Mouse (Mus musculus): ENCODE data around the gene Gimap1. TPM values are rescaled to one million over a fixed set of nuclear protein-coding genes. Genes with fewer than 3 reads are reported as not detected.

Gene Gimap1
- 200 TPM for polyA plus RNA-seq (2015; fragmentation: Illumina TruSeq; extraction: RNeasy Lipid Tissue Mini Kit (QIAGEN cat#74804); ENCODE audit: insufficient read depth, low replicate concordance)

DNA sequence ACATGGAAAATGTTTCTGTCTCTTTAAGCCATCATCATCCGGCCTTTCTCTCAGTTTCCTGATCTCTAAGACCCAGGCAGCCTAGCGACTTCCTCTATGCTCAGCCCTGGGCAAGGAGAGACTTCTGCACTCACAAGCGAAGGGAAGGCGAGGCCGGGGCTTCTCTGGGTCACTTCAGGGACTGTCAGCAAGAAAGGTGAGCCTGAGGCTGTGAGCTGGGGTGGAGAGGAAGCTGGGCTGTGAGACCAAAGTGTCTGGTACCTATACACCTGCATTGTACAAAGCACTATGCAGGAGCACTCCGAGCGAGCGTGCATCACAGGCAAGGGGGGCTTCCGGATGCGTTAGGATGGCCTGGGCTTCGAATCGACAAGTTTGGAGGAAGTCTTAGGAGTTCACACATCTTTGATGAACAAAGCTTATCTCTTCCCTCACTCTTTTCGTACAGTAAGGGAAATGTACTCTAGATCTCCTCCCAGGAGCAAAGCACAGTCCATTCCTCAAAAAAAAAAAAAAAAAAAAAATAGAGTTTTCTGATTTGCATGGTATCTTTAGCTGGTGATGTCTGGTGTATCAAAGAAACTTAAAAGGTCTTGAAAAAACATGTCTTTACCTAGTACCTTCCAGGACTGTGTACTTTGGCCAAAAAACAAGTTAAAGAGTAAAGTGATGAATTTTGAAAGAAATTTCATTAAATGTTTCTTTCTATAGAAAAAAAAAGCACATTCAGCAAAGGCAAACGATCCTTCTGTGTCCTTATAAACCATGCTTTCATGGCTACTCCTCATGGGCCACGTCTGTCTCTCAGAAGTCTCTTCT, at the start of gene Gimap1:
Gene Gimap1, plus strand, starts transcription at position 94 of the 819 bp plus-strand sequence.

GRCm38 (mm10) chr6:48718455-48718854, 20.4 kb upstream of the Gimap1 start, which contains the start of the genes Gm28053 and Gimap7:
Gene Gm28053 (plus strand): TSS chr6:48718607.
Gene Gimap7 (plus strand): TSS chr6:48718621.

GRCm38 (mm10) chr6:48745959-48746889, 7.4 kb downstream of the Gimap1 start, which contains the start of gene Gimap5:
Gene Gimap5 (plus strand): TSS chr6:48746197.

DNA sequence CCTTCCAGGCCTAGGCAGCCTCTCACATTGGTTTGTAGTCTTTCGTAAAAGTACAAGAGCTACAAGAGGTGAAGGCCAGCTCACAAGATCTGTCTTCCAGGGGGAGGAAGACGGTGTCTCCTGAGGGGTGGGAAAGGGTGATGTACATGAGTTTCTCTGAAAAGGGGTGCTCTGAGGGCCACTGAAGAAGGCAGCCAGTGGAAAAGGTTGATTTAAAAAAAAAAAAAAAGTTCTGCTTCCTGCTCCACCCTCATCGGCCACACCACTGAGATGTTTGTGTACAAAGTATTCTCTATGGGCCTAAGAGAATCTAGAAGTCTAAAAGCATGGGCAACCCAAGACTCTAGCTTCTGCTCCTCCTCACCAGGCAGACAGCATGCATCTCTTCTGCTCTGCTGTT, 31.8 kb downstream of the Gimap1 start, which contains the start of gene Gimap3:
Gene Gimap3, minus strand, starts transcription at position 156 of the 400 bp plus-strand sequence.

Other genes with a start within 250 kb of the Gimap1 start
- 2.4 TPM for gene Atp6v0e2, start 201.4 kb upstream of the Gimap1 start, polyA plus RNA-seq (2015; fragmentation: Illumina TruSeq; extraction: RNeasy Lipid Tissue Mini Kit (QIAGEN cat#74804); ENCODE audit: insufficient read depth, low replicate concordance)
- 15.7 TPM for gene Lrrc61, start 184.3 kb upstream of the Gimap1 start, polyA plus RNA-seq (2015; fragmentation: Illumina TruSeq; extraction: RNeasy Lipid Tissue Mini Kit (QIAGEN cat#74804); ENCODE audit: insufficient read depth, low replicate concordance)
- gene Rarres2, start 166.3 kb upstream of the Gimap1 start, polyA plus RNA-seq (2015; fragmentation: Illumina TruSeq; extraction: RNeasy Lipid Tissue Mini Kit (QIAGEN cat#74804); ENCODE audit: insufficient read depth, low replicate concordance) = 84.3 TPM
- not detected for gene Gm45021, start 149.4 kb upstream of the Gimap1 start, polyA plus RNA-seq (2015; fragmentation: Illumina TruSeq; extraction: RNeasy Lipid Tissue Mini Kit (QIAGEN cat#74804); ENCODE audit: insufficient read depth, low replicate concordance)
- 7.5 TPM for gene Repin1, start 145.2 kb upstream of the Gimap1 start, polyA plus RNA-seq (2015; fragmentation: Illumina TruSeq; extraction: RNeasy Lipid Tissue Mini Kit (QIAGEN cat#74804); ENCODE audit: insufficient read depth, low replicate concordance)
- gene Gm44965, start 145.1 kb upstream of the Gimap1 start, polyA plus RNA-seq (2015; fragmentation: Illumina TruSeq; extraction: RNeasy Lipid Tissue Mini Kit (QIAGEN cat#74804); ENCODE audit: insufficient read depth, low replicate concordance) = not detected
- 1.5 TPM for gene Zfp775, start 137.0 kb upstream of the Gimap1 start, polyA plus RNA-seq (2015; fragmentation: Illumina TruSeq; extraction: RNeasy Lipid Tissue Mini Kit (QIAGEN cat#74804); ENCODE audit: insufficient read depth, low replicate concordance)
- gene AI854703, start 112.3 kb upstream of the Gimap1 start, polyA plus RNA-seq (2015; fragmentation: Illumina TruSeq; extraction: RNeasy Lipid Tissue Mini Kit (QIAGEN cat#74804); ENCODE audit: insufficient read depth, low replicate concordance) = 0.30 TPM
- gene Gimap8, start 91.8 kb upstream of the Gimap1 start, polyA plus RNA-seq (2015; fragmentation: Illumina TruSeq; extraction: RNeasy Lipid Tissue Mini Kit (QIAGEN cat#74804); ENCODE audit: insufficient read depth, low replicate concordance) = 329 TPM
- gene Gimap9, start 62.9 kb upstream of the Gimap1 start, polyA plus RNA-seq (2015; fragmentation: Illumina TruSeq; extraction: RNeasy Lipid Tissue Mini Kit (QIAGEN cat#74804); ENCODE audit: insufficient read depth, low replicate concordance) = 169 TPM
- 799 TPM for gene Gimap4, start 54.5 kb upstream of the Gimap1 start, polyA plus RNA-seq (2015; fragmentation: Illumina TruSeq; extraction: RNeasy Lipid Tissue Mini Kit (QIAGEN cat#74804); ENCODE audit: insufficient read depth, low replicate concordance)
- 609 TPM for gene Gimap6, start 30.8 kb upstream of the Gimap1 start, polyA plus RNA-seq (2015; fragmentation: Illumina TruSeq; extraction: RNeasy Lipid Tissue Mini Kit (QIAGEN cat#74804); ENCODE audit: insufficient read depth, low replicate concordance)
- 83.2 TPM for gene Gm28053, start 20.4 kb upstream of the Gimap1 start, polyA plus RNA-seq (2015; fragmentation: Illumina TruSeq; extraction: RNeasy Lipid Tissue Mini Kit (QIAGEN cat#74804); ENCODE audit: insufficient read depth, low replicate concordance)
- 103 TPM for gene Gimap7, start 20.4 kb upstream of the Gimap1 start, polyA plus RNA-seq (2015; fragmentation: Illumina TruSeq; extraction: RNeasy Lipid Tissue Mini Kit (QIAGEN cat#74804); ENCODE audit: insufficient read depth, low replicate concordance)
- gene Gimap5, start 7.1 kb downstream of the Gimap1 start, polyA plus RNA-seq (2015; fragmentation: Illumina TruSeq; extraction: RNeasy Lipid Tissue Mini Kit (QIAGEN cat#74804); ENCODE audit: insufficient read depth, low replicate concordance) = 81.6 TPM
- gene Gimap3, start 31.8 kb downstream of the Gimap1 start, polyA plus RNA-seq (2015; fragmentation: Illumina TruSeq; extraction: RNeasy Lipid Tissue Mini Kit (QIAGEN cat#74804); ENCODE audit: insufficient read depth, low replicate concordance) = 371 TPM
- 159 TPM for gene Tmem176a, start 101.9 kb downstream of the Gimap1 start, polyA plus RNA-seq (2015; fragmentation: Illumina TruSeq; extraction: RNeasy Lipid Tissue Mini Kit (QIAGEN cat#74804); ENCODE audit: insufficient read depth, low replicate concordance)
- 279 TPM for gene Tmem176b, start 102.4 kb downstream of the Gimap1 start, polyA plus RNA-seq (2015; fragmentation: Illumina TruSeq; extraction: RNeasy Lipid Tissue Mini Kit (QIAGEN cat#74804); ENCODE audit: insufficient read depth, low replicate concordance)
- 0.97 TPM for gene Aoc1, start 133.8 kb downstream of the Gimap1 start, polyA plus RNA-seq (2015; fragmentation: Illumina TruSeq; extraction: RNeasy Lipid Tissue Mini Kit (QIAGEN cat#74804); ENCODE audit: insufficient read depth, low replicate concordance)
- not detected for gene 1600015I10Rik, start 190.8 kb downstream of the Gimap1 start, polyA plus RNA-seq (2015; fragmentation: Illumina TruSeq; extraction: RNeasy Lipid Tissue Mini Kit (QIAGEN cat#74804); ENCODE audit: insufficient read depth, low replicate concordance)
- not detected for gene Doxl2, start 235.9 kb downstream of the Gimap1 start, polyA plus RNA-seq (2015; fragmentation: Illumina TruSeq; extraction: RNeasy Lipid Tissue Mini Kit (QIAGEN cat#74804); ENCODE audit: insufficient read depth, low replicate concordance)
- gene Svs1, start 247.8 kb downstream of the Gimap1 start, polyA plus RNA-seq (2015; fragmentation: Illumina TruSeq; extraction: RNeasy Lipid Tissue Mini Kit (QIAGEN cat#74804); ENCODE audit: insufficient read depth, low replicate concordance) = not detected

Measured in spleen, adult 10 weeks (tissue).